Mouse (Mus musculus): ENCODE results near the gene Dhh. TPM values are rescaled to one million over a fixed set of nuclear protein-coding genes. Genes with fewer than 3 reads are reported as not detected.
"Not testable (repeated sequence)": the region's sequence is repeated elsewhere in the genome, so short reads cannot be mapped to it uniquely, and the experiment has no call there.

Gene Dhh
- polyA plus RNA-seq, 1 experiment from 2014 or later, result 0.18 TPM

- H3K27me3 ChIP-seq (replicated peaks; ENCODE audit: control insufficient read depth, insufficient read depth, low read length), result no peaks in the 10 kb centered on the region
- no peak overlapping the region for H3K27ac ChIP-seq (ENCODE audit: low read depth, low read length)
- no peak overlapping the region for H3K4me3 ChIP-seq (ENCODE audit: low read depth, low read length)
- 57% methylated on average over 5 of the region's 5 CpGs for WGBS
- H3K36me3 ChIP-seq (ENCODE audit: control insufficient read depth, insufficient read depth, low read length), result no peaks in the 10 kb centered on the region
- no peak for ATAC-seq
- no peak for DNase-seq (ENCODE audit: low spot score)
- H3K4me1 ChIP-seq (ENCODE audit: control insufficient read depth, insufficient read depth, low read length), result peaks cover 6% of the 10 kb centered on the region
- H3K9ac ChIP-seq (ENCODE audit: low read length), result no peak overlapping the region
- H3K4me2 ChIP-seq (ENCODE audit: low read length), result no peak overlapping the region
- no peaks in the 10 kb centered on the region for H3K9me3 ChIP-seq (replicated peaks; ENCODE audit: control insufficient read depth, low read length)
These were observed 23.2 kb upstream of the Dhh start for GRCm38 (mm10) chr15:98921510-98921909.

- Histone ChIP-seq H3K4me3 (ENCODE audit: low read depth, low read length) (peak overlapping the region; percentile 98), H3K9ac (ENCODE audit: low read length) (peak overlapping the region; percentile 89), H3K4me1 (ENCODE audit: control insufficient read depth, insufficient read depth, low read length) (peaks cover 14% of the 10 kb centered on the region), H3K4me2 (ENCODE audit: low read length) (peak overlapping the region; percentile 44), H3K27ac (ENCODE audit: low read depth, low read length) (peak overlapping the region; percentile 98), H3K36me3 (ENCODE audit: control insufficient read depth, insufficient read depth, low read length) (peaks cover 14% of the 10 kb centered on the region)
- not testable (repeated sequence) for H3K27me3 ChIP-seq (replicated peaks; ENCODE audit: control insufficient read depth, insufficient read depth, low read length); DNase-seq (ENCODE audit: low spot score); ATAC-seq; H3K9me3 ChIP-seq (replicated peaks; ENCODE audit: control insufficient read depth, low read length)
- WGBS, result 27% methylated on average over 8 of the region's 8 CpGs
These were observed 20.2 kb upstream of the Dhh start for GRCm38 (mm10) chr15:98918499-98918895.

- no peaks in the 10 kb centered on the region for H3K9me3 ChIP-seq (replicated peaks; ENCODE audit: control insufficient read depth, low read length)
- no peaks in the 10 kb centered on the region for H3K27me3 ChIP-seq (replicated peaks; ENCODE audit: control insufficient read depth, insufficient read depth, low read length)
- H3K4me2 ChIP-seq (ENCODE audit: low read length), result peak within 1 kb of the TSS; percentile 76
- under 1% methylated on average over 82 of the region's 82 CpGs for WGBS
- peak within 1 kb of the TSS; percentile 89 for H3K9ac ChIP-seq (ENCODE audit: low read length)
- peak within 1 kb of the TSS; percentile 98 for H3K4me3 ChIP-seq (ENCODE audit: low read depth, low read length)
- peaks cover 14% of the 10 kb centered on the region for H3K4me1 ChIP-seq (ENCODE audit: control insufficient read depth, insufficient read depth, low read length)
- peak; percentile 99 for ATAC-seq
- H3K36me3 ChIP-seq (ENCODE audit: control insufficient read depth, insufficient read depth, low read length), result peaks cover 21% of the 10 kb centered on the region
- peak; percentile 100 for DNase-seq (ENCODE audit: low spot score)
- peak within 1 kb of the TSS; percentile 98 for H3K27ac ChIP-seq (ENCODE audit: low read depth, low read length)
These were observed 19.5 kb upstream of the Dhh start, which contains the start of gene Lmbr1l for GRCm38 (mm10) chr15:98917538-98918498. TSS of gene Lmbr1l (minus strand) at chr15:98918231.

GRCm38 (mm10) chr15:98917091-98917490, 18.8 kb upstream of the Dhh start:
- DNase-seq (ENCODE audit: low spot score) (peak; percentile 32), ATAC-seq (no peak)
- Histone ChIP-seq H3K27ac (ENCODE audit: low read depth, low read length) (peak overlapping the region; percentile 98), H3K4me3 (ENCODE audit: low read depth, low read length) (peak overlapping the region; percentile 98), H3K9ac (ENCODE audit: low read length) (peak overlapping the region; percentile 89), H3K27me3 (replicated peaks; ENCODE audit: control insufficient read depth, insufficient read depth, low read length) (no peaks in the 10 kb centered on the region), H3K4me2 (ENCODE audit: low read length) (peak overlapping the region; percentile 76), H3K4me1 (ENCODE audit: control insufficient read depth, insufficient read depth, low read length) (peaks cover 14% of the 10 kb centered on the region), H3K9me3 (replicated peaks; ENCODE audit: control insufficient read depth, low read length) (no peaks in the 10 kb centered on the region), H3K36me3 (ENCODE audit: control insufficient read depth, insufficient read depth, low read length) (peaks cover 28% of the 10 kb centered on the region)
- under 1% methylated on average over 14 of the region's 14 CpGs for WGBS

GRCm38 (mm10) chr15:98916016-98916415, 17.7 kb upstream of the Dhh start:
- DNase-seq (ENCODE audit: low spot score), result no peak
- H3K9ac ChIP-seq (ENCODE audit: low read length), result peak overlapping the region; percentile 89
- H3K4me3 ChIP-seq (ENCODE audit: low read depth, low read length), result peak overlapping the region; percentile 98
- no peaks in the 10 kb centered on the region for H3K9me3 ChIP-seq (replicated peaks; ENCODE audit: control insufficient read depth, low read length)
- ATAC-seq, result no peak
- peaks cover 39% of the 10 kb centered on the region for H3K36me3 ChIP-seq (ENCODE audit: control insufficient read depth, insufficient read depth, low read length)
- H3K27me3 ChIP-seq (replicated peaks; ENCODE audit: control insufficient read depth, insufficient read depth, low read length), result no peaks in the 10 kb centered on the region
- H3K4me2 ChIP-seq (ENCODE audit: low read length), result peak overlapping the region; percentile 76
- H3K27ac ChIP-seq (ENCODE audit: low read depth, low read length), result no peak overlapping the region
- 94% methylated on average over 4 of the region's 4 CpGs for WGBS
- peaks cover 14% of the 10 kb centered on the region for H3K4me1 ChIP-seq (ENCODE audit: control insufficient read depth, insufficient read depth, low read length)

GRCm38 (mm10) chr15:98914903-98915302, 16.6 kb upstream of the Dhh start:
- 92% methylated on average over 6 of the region's 6 CpGs for WGBS
- Histone ChIP-seq H3K4me2 (ENCODE audit: low read length) (no peak overlapping the region), H3K9me3 (replicated peaks; ENCODE audit: control insufficient read depth, low read length) (no peaks in the 10 kb centered on the region), H3K27me3 (replicated peaks; ENCODE audit: control insufficient read depth, insufficient read depth, low read length) (no peaks in the 10 kb centered on the region), H3K36me3 (ENCODE audit: control insufficient read depth, insufficient read depth, low read length) (peaks cover 50% of the 10 kb centered on the region), H3K4me1 (ENCODE audit: control insufficient read depth, insufficient read depth, low read length) (peaks cover 14% of the 10 kb centered on the region), H3K27ac (ENCODE audit: low read depth, low read length) (no peak overlapping the region), H3K9ac (ENCODE audit: low read length) (no peak overlapping the region), H3K4me3 (ENCODE audit: low read depth, low read length) (no peak overlapping the region)
- DNase-seq (ENCODE audit: low spot score), result no peak
- no peak for ATAC-seq

GRCm38 (mm10) chr15:98904692-98905091, 6.4 kb upstream of the Dhh start:
- no peak overlapping the region for H3K27ac ChIP-seq (ENCODE audit: low read depth, low read length)
- no peak overlapping the region for H3K4me3 ChIP-seq (ENCODE audit: low read depth, low read length)
- peak; percentile 76 for DNase-seq (ENCODE audit: low spot score)
- H3K36me3 ChIP-seq (ENCODE audit: control insufficient read depth, insufficient read depth, low read length), result peaks cover 68% of the 10 kb centered on the region
- no peak overlapping the region for H3K9ac ChIP-seq (ENCODE audit: low read length)
- WGBS, result 24% methylated on average over 10 of the region's 10 CpGs
- H3K4me2 ChIP-seq (ENCODE audit: low read length), result no peak overlapping the region
- no peaks in the 10 kb centered on the region for H3K9me3 ChIP-seq (replicated peaks; ENCODE audit: control insufficient read depth, low read length)
- ATAC-seq, result peak; percentile 54; the same call in 1 of the 2 replicates
- H3K4me1 ChIP-seq (ENCODE audit: control insufficient read depth, insufficient read depth, low read length), result no peaks in the 10 kb centered on the region
- peaks cover 2% of the 10 kb centered on the region; the same call in 1 of the 2 replicates for H3K27me3 ChIP-seq (replicated peaks; ENCODE audit: control insufficient read depth, insufficient read depth, low read length)

GRCm38 (mm10) chr15:98902600-98902999, 4.3 kb upstream of the Dhh start:
- H3K36me3 ChIP-seq (ENCODE audit: control insufficient read depth, insufficient read depth, low read length), result peaks cover 47% of the 10 kb centered on the region
- DNase-seq (ENCODE audit: low spot score) (no peak), ATAC-seq (no peak)
- H3K27me3 ChIP-seq (replicated peaks; ENCODE audit: control insufficient read depth, insufficient read depth, low read length), result peaks cover 22% of the 10 kb centered on the region
- no peak overlapping the region for H3K4me2 ChIP-seq (ENCODE audit: low read length)
- no peak overlapping the region for H3K27ac ChIP-seq (ENCODE audit: low read depth, low read length)
- no peaks in the 10 kb centered on the region for H3K9me3 ChIP-seq (replicated peaks; ENCODE audit: control insufficient read depth, low read length)
- 90% methylated on average over 2 of the region's 2 CpGs for WGBS
- H3K9ac ChIP-seq (ENCODE audit: low read length), result no peak overlapping the region
- H3K4me3 ChIP-seq (ENCODE audit: low read depth, low read length), result no peak overlapping the region
- H3K4me1 ChIP-seq (ENCODE audit: control insufficient read depth, insufficient read depth, low read length), result no peaks in the 10 kb centered on the region

GRCm38 (mm10) chr15:98901530-98901929, 3.2 kb upstream of the Dhh start:
- H3K27me3 ChIP-seq (replicated peaks; ENCODE audit: control insufficient read depth, insufficient read depth, low read length), result peaks cover 32% of the 10 kb centered on the region
- DNase-seq (ENCODE audit: low spot score) (no peak), ATAC-seq (no peak)
- no peak overlapping the region for H3K4me2 ChIP-seq (ENCODE audit: low read length)
- H3K36me3 ChIP-seq (ENCODE audit: control insufficient read depth, insufficient read depth, low read length), result peaks cover 36% of the 10 kb centered on the region
- H3K4me3 ChIP-seq (ENCODE audit: low read depth, low read length), result no peak overlapping the region
- H3K4me1 ChIP-seq (ENCODE audit: control insufficient read depth, insufficient read depth, low read length), result no peaks in the 10 kb centered on the region
- no peaks in the 10 kb centered on the region for H3K9me3 ChIP-seq (replicated peaks; ENCODE audit: control insufficient read depth, low read length)
- no peak overlapping the region for H3K27ac ChIP-seq (ENCODE audit: low read depth, low read length)
- no peak overlapping the region for H3K9ac ChIP-seq (ENCODE audit: low read length)
- 60% methylated on average over 1 of the region's 1 CpGs for WGBS

All from forebrain, embryonic 14.5 days (tissue).